Mouse (Mus musculus) E14TG2a.4 (cell line): ENCODE data around the gene Zdhhc23.

Experiments used
- CTCF ChIP-seq: conservative IDR thresholded peaks from 2 replicates; pipeline ENCODE4 v1.5.1; 2014; ENCODE audit warnings: low read length
- NANOG ChIP-seq: IDR thresholded peaks from 2 replicates; pipeline ENCODE4 v1.6.1; 2014; ENCODE audit warnings: borderline replicate concordance, low read length, mixed read lengths
- POU5F1 ChIP-seq: IDR thresholded peaks from 2 replicates; pipeline ENCODE4 v1.6.1; 2014; ENCODE audit warnings: low read length, borderline replicate concordance

GRCm38 (mm10) chr16:43971189-43971588 lies 8.4 kb downstream of the Zdhhc23 start:
- TF ChIP-seq CTCF (no peak), POU5F1 (no peak), NANOG (no peak)
